Mouse (Mus musculus): ENCODE results near the gene Gm20388. TPM values are rescaled to one million over a fixed set of nuclear protein-coding genes. Genes with fewer than 3 reads are reported as not detected.

Gene Gm20388
- total RNA-seq, 1 experiment, result 27.0 TPM

GRCm38 (mm10) chr8:123659469-123660057 is 3748.9 kb downstream of the Gm20388 start:
- H3K4me1 ChIP-seq (ENCODE audit: control insufficient read depth in 2 of 2, insufficient read depth in 2 of 2, low read length in 2 of 2, poor library complexity in 1 of 2), result peaks cover 0 to 2% of the 10 kb centered on the region in 2 experiments; a peak in 1 of 4 replicates
- no peaks in the 10 kb centered on the region for H3K9me3 ChIP-seq (ENCODE audit: control insufficient read depth, insufficient read depth, low read depth, low read length)
- TF ChIP-seq MAFK (IDR thresholded peaks at IDR 0.05; ENCODE audit: insufficient read depth, low read depth, low read length) (no peak), HCFC1 (IDR thresholded peaks at IDR 0.05; ENCODE audit: borderline replicate concordance, insufficient read depth, low read length) (no peak), CHD2 (IDR thresholded peaks at IDR 0.05; ENCODE audit: low read depth, low read length) (no peak), ZC3H11A (IDR thresholded peaks at IDR 0.05; ENCODE audit: borderline replicate concordance, low read depth, low read length) (no peak), ZNF384 (IDR thresholded peaks at IDR 0.05; ENCODE audit: low read depth, low read length) (no peak)
- H3K36me3 ChIP-seq (ENCODE audit: control insufficient read depth, insufficient read depth, low read length, poor library complexity, severe bottlenecking), result peaks cover 17% of the 10 kb centered on the region; the same call in 1 of the 2 replicates
- no peak for DNase-seq (ENCODE audit: low read depth, low spot score)
- no peak overlapping the region for H3K4me3 ChIP-seq (ENCODE audit: insufficient read depth in 1 of 2, low read depth in 1 of 2, low read length in 2 of 2, poor library complexity in 1 of 2, severe bottlenecking in 1 of 2)
- H3K27ac ChIP-seq (ENCODE audit: insufficient read depth, low read depth, low read length, poor library complexity, severe bottlenecking), result no peak overlapping the region
- in situ Hi-C loops (cut with MboI; ENCODE audit: low sequenced_read_pairs in 2 of 2, unreplicated experiment in 2 of 2), result loop anchor here in 1 of 2 experiments (10.0 kb wide), 1 partner anchor 105 kb away; no protein-coding TSS in a partner anchor
- H3K9ac ChIP-seq (ENCODE audit: insufficient read depth, low read depth, low read length, poor library complexity, severe bottlenecking), result no peak overlapping the region

DNA sequence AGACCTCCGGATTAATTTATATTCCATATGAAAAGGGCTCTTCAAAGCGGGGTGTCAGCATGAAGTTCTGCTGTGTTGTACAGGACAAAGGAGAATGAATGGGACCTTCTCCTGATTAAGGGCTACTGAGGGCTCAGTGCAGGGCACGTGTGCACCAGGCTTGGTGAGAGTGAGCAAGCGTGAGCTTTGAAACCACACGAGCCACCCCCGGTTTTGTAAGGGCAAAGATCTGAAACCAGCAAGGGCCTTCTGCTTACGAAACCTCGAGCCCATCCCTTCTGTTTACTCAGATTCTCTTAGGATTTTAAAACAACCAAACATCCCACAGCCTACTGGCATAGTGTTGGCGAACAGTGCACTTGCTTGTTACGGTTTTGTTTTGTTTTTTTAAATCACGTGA is 3750.9 kb downstream of the Gm20388 start:
- Histone ChIP-seq H3K4me3 (ENCODE audit: insufficient read depth in 1 of 2, low read depth in 1 of 2, low read length in 2 of 2, poor library complexity in 1 of 2, severe bottlenecking in 1 of 2) (no peak overlapping the region), H3K27ac (ENCODE audit: insufficient read depth, low read depth, low read length, poor library complexity, severe bottlenecking) (no peak overlapping the region), H3K4me1 (ENCODE audit: control insufficient read depth in 2 of 2, insufficient read depth in 2 of 2, low read length in 2 of 2, poor library complexity in 1 of 2) (0 out of 4 replicates have a peak, but pooled peaks cover 1 to 3% of the 10 kb centered on the region in 2 experiments), H3K9me3 (ENCODE audit: control insufficient read depth, insufficient read depth, low read depth, low read length) (no peaks in the 10 kb centered on the region), H3K9ac (ENCODE audit: insufficient read depth, low read depth, low read length, poor library complexity, severe bottlenecking) (no peak overlapping the region), H3K36me3 (ENCODE audit: control insufficient read depth, insufficient read depth, low read length, poor library complexity, severe bottlenecking) (peaks cover 12% of the 10 kb centered on the region; the same call in 1 of the 2 replicates)
- in situ Hi-C loops (cut with MboI; ENCODE audit: low sequenced_read_pairs in 2 of 2, unreplicated experiment in 2 of 2), result no loop called here
- no peak for DNase-seq (ENCODE audit: low read depth, low spot score)
- TF ChIP-seq HCFC1 (IDR thresholded peaks at IDR 0.05; ENCODE audit: borderline replicate concordance, insufficient read depth, low read length) (no peak), ZNF384 (IDR thresholded peaks at IDR 0.05; ENCODE audit: low read depth, low read length) (no peak), MAFK (IDR thresholded peaks at IDR 0.05; ENCODE audit: insufficient read depth, low read depth, low read length) (no peak), ZC3H11A (IDR thresholded peaks at IDR 0.05; ENCODE audit: borderline replicate concordance, low read depth, low read length) (no peak), CHD2 (IDR thresholded peaks at IDR 0.05; ENCODE audit: low read depth, low read length) (no peak)

DNA sequence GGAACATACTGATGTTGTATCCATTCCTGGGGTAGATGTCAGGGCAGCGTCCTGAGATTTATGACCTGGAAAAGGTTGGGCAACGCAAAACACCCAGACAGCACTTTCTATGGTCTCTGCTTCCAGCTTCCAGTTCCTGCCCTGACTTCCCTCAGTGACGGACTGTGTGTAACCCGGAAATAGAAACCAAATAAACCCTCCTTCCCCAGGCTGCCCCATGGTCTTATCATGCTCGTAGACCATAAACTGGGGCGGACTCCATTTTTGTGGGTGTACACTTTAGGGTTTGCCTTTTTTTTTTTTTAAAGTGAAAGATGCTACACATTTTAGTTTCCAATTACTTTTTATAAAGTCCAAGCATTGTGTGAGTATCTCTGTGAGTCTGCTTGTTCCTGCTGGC is 3754.9 kb downstream of the Gm20388 start:
- H3K9ac ChIP-seq (ENCODE audit: insufficient read depth, low read depth, low read length, poor library complexity, severe bottlenecking), result no peak overlapping the region
- TF ChIP-seq ZNF384 (IDR thresholded peaks at IDR 0.05; ENCODE audit: low read depth, low read length), result 0 out of 2 replicates have a peak, but pooled peaks have one; percentile 17
- TF ChIP-seq CHD2 (IDR thresholded peaks at IDR 0.05; ENCODE audit: low read depth, low read length), result no peak
- H3K4me1 ChIP-seq (ENCODE audit: control insufficient read depth in 2 of 2, insufficient read depth in 2 of 2, low read length in 2 of 2, poor library complexity in 1 of 2), result peaks cover 6 to 11% of the 10 kb centered on the region in 2 experiments; a peak in 3 of 4 replicates
- H3K36me3 ChIP-seq (ENCODE audit: control insufficient read depth, insufficient read depth, low read length, poor library complexity, severe bottlenecking), result peaks cover 6% of the 10 kb centered on the region; the same call in 1 of the 2 replicates
- H3K4me3 ChIP-seq (ENCODE audit: insufficient read depth in 1 of 2, low read depth in 1 of 2, low read length in 2 of 2, poor library complexity in 1 of 2, severe bottlenecking in 1 of 2), result no peak overlapping the region
- in situ Hi-C loops (cut with MboI; ENCODE audit: low sequenced_read_pairs in 2 of 2, unreplicated experiment in 2 of 2), result no loop called here
- no peaks in the 10 kb centered on the region for H3K9me3 ChIP-seq (ENCODE audit: control insufficient read depth, insufficient read depth, low read depth, low read length)
- no peak for DNase-seq (ENCODE audit: low read depth, low spot score)
- no peak overlapping the region for H3K27ac ChIP-seq (ENCODE audit: insufficient read depth, low read depth, low read length, poor library complexity, severe bottlenecking)

- Histone ChIP-seq H3K27ac (ENCODE audit: insufficient read depth, low read depth, low read length, poor library complexity, severe bottlenecking) (no peak overlapping the region), H3K4me1 (ENCODE audit: control insufficient read depth in 2 of 2, insufficient read depth in 2 of 2, low read length in 2 of 2, poor library complexity in 1 of 2) (peaks cover 6 to 11% of the 10 kb centered on the region in 2 experiments; a peak in 3 of 4 replicates), H3K4me3 (ENCODE audit: insufficient read depth in 1 of 2, low read depth in 1 of 2, low read length in 2 of 2, poor library complexity in 1 of 2, severe bottlenecking in 1 of 2) (no peak overlapping the region), H3K36me3 (ENCODE audit: control insufficient read depth, insufficient read depth, low read length, poor library complexity, severe bottlenecking) (no peaks in the 10 kb centered on the region), H3K9me3 (ENCODE audit: control insufficient read depth, insufficient read depth, low read depth, low read length) (no peaks in the 10 kb centered on the region), H3K9ac (ENCODE audit: insufficient read depth, low read depth, low read length, poor library complexity, severe bottlenecking) (no peak overlapping the region)
- in situ Hi-C loops (cut with MboI; ENCODE audit: low sequenced_read_pairs in 2 of 2, unreplicated experiment in 2 of 2), result no loop called here
- TF ChIP-seq ZNF384 (IDR thresholded peaks at IDR 0.05; ENCODE audit: low read depth, low read length) (no peak), CHD2 (IDR thresholded peaks at IDR 0.05; ENCODE audit: low read depth, low read length) (no peak), ZC3H11A (IDR thresholded peaks at IDR 0.05; ENCODE audit: borderline replicate concordance, low read depth, low read length) (no peak), HCFC1 (IDR thresholded peaks at IDR 0.05; ENCODE audit: borderline replicate concordance, insufficient read depth, low read length) (no peak), MAFK (IDR thresholded peaks at IDR 0.05; ENCODE audit: insufficient read depth, low read depth, low read length) (no peak)
- DNase-seq (ENCODE audit: low read depth, low spot score), result no peak
These were observed 3756.2 kb downstream of the Gm20388 start for GRCm38 (mm10) chr8:123666832-123667231.
